Mouse (Mus musculus) small intestine, adult 2 months (tissue): ENCODE measurements around the gene Tom1.

Experiments
- CTCF ChIP-seq: fragments of 200-500 bp; IDR thresholded peaks from 2 replicates; pipeline ENCODE4 v1.5.1; 2012; ENCODE audit warnings: low read depth, mild to moderate bottlenecking, control low read depth, inconsistent platforms, low read length, moderate library complexity, mixed read lengths; ENCODE audit not compliant: insufficient replicate concordance, insufficient read length; ENCODE audit errors: extremely low read depth
- POLR2A ChIP-seq: fragments of 200-500 bp; IDR thresholded peaks from 2 replicates; pipeline ENCODE4 v1.6.1; 2012; ENCODE audit warnings: low read depth, mild to moderate bottlenecking, control low read depth, inconsistent platforms, low read length, moderate library complexity

DNA sequence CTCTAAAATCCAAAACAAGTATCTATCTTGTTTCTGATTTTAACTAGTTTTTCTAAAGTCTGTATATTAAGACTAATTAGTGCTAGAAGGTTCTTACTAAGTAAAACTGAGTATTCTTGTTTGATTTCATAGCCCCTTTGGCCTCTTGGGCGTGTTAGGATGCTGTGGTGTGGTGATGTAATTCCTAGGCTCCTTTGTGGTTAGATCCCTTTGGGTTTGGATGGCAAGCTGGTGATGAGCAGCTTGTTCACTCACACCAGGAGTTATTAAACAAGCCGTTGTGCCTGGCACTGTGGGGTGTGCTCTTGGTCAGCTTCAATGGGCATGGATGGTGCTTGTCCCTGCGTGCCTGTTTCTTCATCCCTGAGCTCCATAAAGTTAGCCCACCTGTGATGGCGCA is 19.8 kb downstream of the Tom1 start:
- TF ChIP-seq POLR2A (no peak), CTCF (no peak)
